In genomic region chr1:169747473-169747872, GRCm38 (mm10) we compare ENCODE assay signal across 8 mouse cellular contexts. TPM values are rescaled to one million over a fixed set of nuclear protein-coding genes. Genes with fewer than 3 reads are reported as not detected.
DNase-seq lines count a peak whose midpoint lies in the region; ATAC-seq and TF ChIP-seq lines count a peak whose summit lies in the region.

Gene Rgs4, minus strand, starts transcription at chr1:169747642.

- peak; percentile 95 for DNase-seq in brain, embryonic 14.5 days (ENCODE audit: low read depth)
- DNase-seq in embryonic facial prominence, embryonic 14.5 days (ENCODE audit: low spot score) = peak; percentile 89
- DNase-seq in heart, adult 9 months (ENCODE audit: low spot score in 2 of 2) = peak; percentile 39 to 48
- DNase-seq in kidney, adult 9 months = peak; percentile 7
- peak; percentile 53 for DNase-seq in limb, embryonic 10.5 days (ENCODE audit: low spot score)
- peak; percentile 91 for DNase-seq in midbrain, embryonic 14.5 days
- no peak for DNase-seq in thymus, adult 2 months

- ATAC-seq in embryonic facial prominence, embryonic 14.5 days (ENCODE audit: low read depth) = peak; percentile 93
- peak; percentile 93 for ATAC-seq in midbrain, embryonic 14.5 days (ENCODE audit: low FRiP score, low TSS enrichment)
- peak; percentile 75; the same call in 1 of the 2 replicates for ATAC-seq in stomach, embryonic 16.5 days (ENCODE audit: insufficient read depth, low FRiP score)

- H3K4me1 ChIP-seq in embryonic facial prominence, embryonic 14.5 days (ENCODE audit: control insufficient read depth, insufficient read depth, low read length) = peaks cover 3% of the 10 kb centered on the region; the same call in 1 of the 2 replicates
- peaks cover 6% of the 10 kb centered on the region for H3K4me1 ChIP-seq in limb, embryonic 10.5 days
- H3K4me1 ChIP-seq in midbrain, embryonic 14.5 days (ENCODE audit: control insufficient read depth, insufficient read depth, low read length) = peaks cover 11% of the 10 kb centered on the region
- no peaks in the 10 kb centered on the region; the same call in 1 of the 2 replicates for H3K4me1 ChIP-seq in stomach, embryonic 16.5 days (ENCODE audit: control insufficient read depth, insufficient read depth, low read length)
- no peaks in the 10 kb centered on the region for H3K4me1 ChIP-seq in thymus, adult 2 months (replicated peaks; ENCODE audit: control insufficient read depth, insufficient read depth, low read length)

- peak within 1 kb of the TSS; percentile 29 for H3K4me3 ChIP-seq in embryonic facial prominence, embryonic 14.5 days (ENCODE audit: low read depth, low read length)
- H3K4me3 ChIP-seq in limb, embryonic 10.5 days = peak within 1 kb of the TSS; percentile 46
- peak within 1 kb of the TSS; percentile 34 for H3K4me3 ChIP-seq in midbrain, embryonic 14.5 days (replicated peaks; ENCODE audit: low read depth, low read length)
- H3K4me3 ChIP-seq in stomach, embryonic 16.5 days (replicated peaks; ENCODE audit: low read length) = peak within 1 kb of the TSS; percentile 47
- H3K4me3 ChIP-seq in thymus, adult 2 months (ENCODE audit: control insufficient read depth, insufficient read depth, low read length) = no peak within 1 kb of the TSS

- no peaks in the 10 kb centered on the region for H3K36me3 ChIP-seq in embryonic facial prominence, embryonic 14.5 days (ENCODE audit: control insufficient read depth, insufficient read depth, low read length)
- H3K36me3 ChIP-seq in limb, embryonic 10.5 days = no peaks in the 10 kb centered on the region
- H3K36me3 ChIP-seq in midbrain, embryonic 14.5 days (ENCODE audit: control insufficient read depth, insufficient read depth, low read length) = no peaks in the 10 kb centered on the region
- H3K36me3 ChIP-seq in stomach, embryonic 16.5 days (ENCODE audit: control insufficient read depth, insufficient read depth, low read length) = no peaks in the 10 kb centered on the region
- no peaks in the 10 kb centered on the region for H3K36me3 ChIP-seq in thymus, adult 2 months (ENCODE audit: control insufficient read depth, insufficient read depth, low read length)

- WGBS in embryonic facial prominence, embryonic 14.5 days = under 1% methylated on average over 16 of the region's 16 CpGs
- under 1% methylated on average over 16 of the region's 16 CpGs for WGBS in limb, embryonic 10.5 days
- WGBS in midbrain, embryonic 14.5 days = 0% methylated on average over 16 of the region's 16 CpGs
- under 1% methylated on average over 16 of the region's 16 CpGs for WGBS in stomach, embryonic 16.5 days
- WGBS in thymus, adult 2 months = 4% methylated on average over 16 of the region's 16 CpGs

- no peak for TF ChIP-seq POLR2A in brain, embryonic 14.5 days (IDR thresholded peaks at IDR 0.05; ENCODE audit: borderline replicate concordance, extremely low read depth, insufficient read depth, insufficient read length, poor library complexity, severe bottlenecking)
- TF ChIP-seq POLR2A in thymus, adult 2 months (IDR thresholded peaks at IDR 0.05; ENCODE audit: control insufficient read depth, extremely low read depth, insufficient read depth, low read length, poor library complexity) = no peak

- peaks cover 12% of the 10 kb centered on the region for H3K27me3 ChIP-seq in embryonic facial prominence, embryonic 14.5 days (replicated peaks; ENCODE audit: control insufficient read depth, insufficient read depth, low read length)
- H3K27me3 ChIP-seq in limb, embryonic 10.5 days (ENCODE audit: low read depth, poor library complexity, severe bottlenecking) = peaks cover 42% of the 10 kb centered on the region
- no peaks in the 10 kb centered on the region for H3K27me3 ChIP-seq in midbrain, embryonic 14.5 days (ENCODE audit: control insufficient read depth, insufficient read depth, low read length)
- H3K27me3 ChIP-seq in stomach, embryonic 16.5 days (ENCODE audit: control insufficient read depth, insufficient read depth, low read length) = peaks cover 7% of the 10 kb centered on the region; the same call in 1 of the 2 replicates
- H3K27me3 ChIP-seq in thymus, adult 2 months (ENCODE audit: control insufficient read depth, insufficient read depth, low read length) = no peaks in the 10 kb centered on the region

- TF ChIP-seq CTCF in brain, embryonic 14.5 days (IDR thresholded peaks at IDR 0.05; ENCODE audit: borderline replicate concordance, extremely low read depth, insufficient read depth, insufficient read length) = no peak
- no peak for TF ChIP-seq CTCF in thymus, adult 2 months (IDR thresholded peaks at IDR 0.05; ENCODE audit: borderline replicate concordance, control insufficient read depth, extremely low read depth, insufficient read depth, low read length, poor library complexity)

- no peak within 1 kb of the TSS for H3K27ac ChIP-seq in embryonic facial prominence, embryonic 14.5 days (replicated peaks; ENCODE audit: low read depth, low read length)
- no peak within 1 kb of the TSS for H3K27ac ChIP-seq in limb, embryonic 10.5 days
- peak within 1 kb of the TSS; percentile 66 for H3K27ac ChIP-seq in midbrain, embryonic 14.5 days (replicated peaks; ENCODE audit: low read depth, low read length)
- H3K27ac ChIP-seq in stomach, embryonic 16.5 days (ENCODE audit: low read length) = no peak within 1 kb of the TSS
- no peak within 1 kb of the TSS for H3K27ac ChIP-seq in thymus, adult 2 months (ENCODE audit: control insufficient read depth, insufficient read depth, low read length)

- H3K4me2 ChIP-seq in embryonic facial prominence, embryonic 14.5 days (ENCODE audit: low read depth, low read length) = peak within 1 kb of the TSS; percentile 49
- peak within 1 kb of the TSS; percentile 58 for H3K4me2 ChIP-seq in midbrain, embryonic 14.5 days (ENCODE audit: low read length)
- peak within 1 kb of the TSS; percentile 56 for H3K4me2 ChIP-seq in stomach, embryonic 16.5 days (ENCODE audit: low read depth, low read length)

- peak within 1 kb of the TSS; percentile 39; the same call in 1 of the 2 replicates for H3K9ac ChIP-seq in embryonic facial prominence, embryonic 14.5 days (ENCODE audit: low read depth, low read length)
- peak within 1 kb of the TSS; percentile 39 for H3K9ac ChIP-seq in midbrain, embryonic 14.5 days (replicated peaks; ENCODE audit: low read length)
- H3K9ac ChIP-seq in stomach, embryonic 16.5 days (ENCODE audit: low read length) = peak within 1 kb of the TSS; percentile 37

- H3K9me3 ChIP-seq in embryonic facial prominence, embryonic 14.5 days (ENCODE audit: control insufficient read depth, low read length) = no peaks in the 10 kb centered on the region
- H3K9me3 ChIP-seq in limb, embryonic 10.5 days (replicated peaks) = no peaks in the 10 kb centered on the region
- H3K9me3 ChIP-seq in midbrain, embryonic 14.5 days (ENCODE audit: control insufficient read depth, low read length) = no peaks in the 10 kb centered on the region
- no peaks in the 10 kb centered on the region for H3K9me3 ChIP-seq in stomach, embryonic 16.5 days (replicated peaks; ENCODE audit: control insufficient read depth, low read length)

RNA-seq across cellular contexts. Expression of gene Rgs4, which starts in this region (rescaled TPM):
- 24.3 and 29.0 TPM in 2 replicates for polyA plus RNA-seq in brain, embryonic 14.5 days (2012; rRNA removed)
- 18.1 and 18.5 TPM in 2 replicates for polyA plus RNA-seq in embryonic facial prominence, embryonic 14.5 days (2014; fragmentation: Nextera tagmentation; extraction: Ambion mirVana)
- 0.05 and 0.11 TPM in 2 replicates for polyA plus RNA-seq in limb, embryonic 10.5 days (2016; fragmentation: Nextera tagmentation; extraction: Ambion mirVana)
- polyA plus RNA-seq in midbrain, embryonic 14.5 days (2014; fragmentation: Nextera tagmentation; extraction: Ambion mirVana) = 47.2 and 48.7 TPM in 2 replicates
- 8.3 and 9.0 TPM in 2 replicates for polyA plus RNA-seq in stomach, embryonic 16.5 days (2015; fragmentation: Nextera tagmentation; extraction: Ambion mirVana)
- 2.7 and 4.2 TPM in 2 replicates for polyA plus RNA-seq in thymus, adult 2 months (2012; rRNA removed)

Comparison
In these comparisons a context has a peak if more than half of its experiments do, and no peak if none do; other contexts are left out.
1. Peak in DNase-seq and H3K4me3 ChIP-seq in limb, embryonic 10.5 days; RNA of the gene not detected or under 1 TPM.